9 mouse cellular contexts compared by ENCODE assay signal in genomic region chr4:106938506-106939222, GRCm38 (mm10). TPM values are rescaled to one million over a fixed set of nuclear protein-coding genes. Genes with fewer than 3 reads are reported as not detected.
A peak's percentile ranks its signal among the peaks of the same experiment; 100 is the strongest.
DNase-seq lines count a peak whose midpoint lies in the region; ATAC-seq lines count a peak whose summit lies in the region.
"Had no signal": no experiment of that assay in that cellular context is flagged by ENCODE, and none has a peak within 500 bp of the region (broad histone marks: within the 10 kb centered on the region; RNA-seq: fewer than 3 reads in every experiment).

No protein-coding gene starts in this region.

- no peak for DNase-seq in neural tube, embryonic 11.5 days (ENCODE audit: low spot score)
- no peak for DNase-seq in neural tube, embryonic 10.5 days (ENCODE audit: extremely low spot score, low spot score)
- no peak for DNase-seq in embryo, embryonic 9.5 days (ENCODE audit: extremely low spot score)

- H3K9me3 ChIP-seq in neural tube, embryonic 11.5 days (ENCODE audit: control insufficient read depth, low read length), result no peaks in the 10 kb centered on the region
- H3K9me3 ChIP-seq in forebrain, embryonic 15.5 days, result no peaks in the 10 kb centered on the region
- no peaks in the 10 kb centered on the region for H3K9me3 ChIP-seq in liver, embryonic 12.5 days (replicated peaks)
- no peaks in the 10 kb centered on the region for H3K9me3 ChIP-seq in stomach, embryonic 16.5 days (replicated peaks; ENCODE audit: control insufficient read depth, low read length)

- no peaks in the 10 kb centered on the region for H3K27me3 ChIP-seq in neural tube, embryonic 11.5 days (ENCODE audit: control insufficient read depth, insufficient read depth, low read length)
- no peaks in the 10 kb centered on the region for H3K27me3 ChIP-seq in forebrain, embryonic 15.5 days
- H3K27me3 ChIP-seq in liver, embryonic 12.5 days (replicated peaks), result no peaks in the 10 kb centered on the region
- H3K27me3 ChIP-seq in stomach, embryonic 16.5 days (ENCODE audit: control insufficient read depth, insufficient read depth, low read length), result no peaks in the 10 kb centered on the region

- H3K4me3 ChIP-seq in neural tube, embryonic 11.5 days (ENCODE audit: low read depth, low read length), result no peak overlapping the region
- H3K4me3 ChIP-seq in forebrain, embryonic 15.5 days, result no peak overlapping the region
- H3K4me3 ChIP-seq in liver, embryonic 12.5 days, result no peak overlapping the region
- H3K4me3 ChIP-seq in stomach, embryonic 16.5 days (replicated peaks; ENCODE audit: low read length), result no peak overlapping the region
- H3K4me3 ChIP-seq: myocyte had no signal

- ATAC-seq in neural tube, embryonic 11.5 days (ENCODE audit: insufficient read depth, low FRiP score, low TSS enrichment), result no peak
- ATAC-seq in forebrain, embryonic 15.5 days (replicated peaks), result no peak
- ATAC-seq in liver, embryonic 12.5 days, result no peak
- no peak for ATAC-seq in stomach, embryonic 16.5 days (ENCODE audit: insufficient read depth, low FRiP score)
- ATAC-seq in megakaryocyte progenitor cell, adult 5-6 weeks (replicated peaks; ENCODE audit: poor library complexity), result no peak
- ATAC-seq: inflammation-experienced regulatory T-cells, adult 6 months had no signal

- no peak overlapping the region for H3K9ac ChIP-seq in neural tube, embryonic 11.5 days (ENCODE audit: low read length)
- no peak overlapping the region for H3K9ac ChIP-seq in forebrain, embryonic 15.5 days (replicated peaks)
- H3K9ac ChIP-seq in liver, embryonic 12.5 days, result no peak overlapping the region
- H3K9ac ChIP-seq in stomach, embryonic 16.5 days (ENCODE audit: low read length), result no peak overlapping the region

- WGBS in neural tube, embryonic 11.5 days, result 50% methylated on average over 8 of the region's 8 CpGs
- WGBS in forebrain, embryonic 15.5 days, result 34% methylated on average over 8 of the region's 8 CpGs
- WGBS in liver, embryonic 12.5 days (ENCODE audit: insufficient replicate concordance), result 71% methylated on average over 8 of the region's 8 CpGs
- WGBS in stomach, embryonic 16.5 days, result 53% methylated on average over 8 of the region's 8 CpGs

- H3K4me2 ChIP-seq in neural tube, embryonic 11.5 days (ENCODE audit: low read depth), result 0 out of 2 replicates have a peak overlapping the region, but pooled peaks have one; percentile 5
- H3K4me2 ChIP-seq in forebrain, embryonic 15.5 days (replicated peaks), result peak overlapping the region; percentile 26
- H3K4me2 ChIP-seq in liver, embryonic 12.5 days, result peak overlapping the region; percentile 17
- H3K4me2 ChIP-seq in stomach, embryonic 16.5 days (ENCODE audit: low read depth, low read length), result no peak overlapping the region

- H3K4me1 ChIP-seq in neural tube, embryonic 11.5 days (ENCODE audit: control insufficient read depth, insufficient read depth, low read length), result peaks cover 84% of the 10 kb centered on the region
- peaks cover 98% of the 10 kb centered on the region for H3K4me1 ChIP-seq in forebrain, embryonic 15.5 days
- H3K4me1 ChIP-seq in liver, embryonic 12.5 days, result peaks cover 96% of the 10 kb centered on the region
- H3K4me1 ChIP-seq in stomach, embryonic 16.5 days (ENCODE audit: control insufficient read depth, insufficient read depth, low read length), result peaks cover 72% of the 10 kb centered on the region

- peak overlapping the region; percentile 83 for H3K27ac ChIP-seq in neural tube, embryonic 11.5 days (ENCODE audit: low read depth, low read length)
- H3K27ac ChIP-seq in forebrain, embryonic 15.5 days (replicated peaks), result peak overlapping the region; percentile 87
- H3K27ac ChIP-seq in liver, embryonic 12.5 days, result no peak overlapping the region; the same call in 1 of the 2 replicates
- peak overlapping the region; percentile 20; the same call in 1 of the 2 replicates for H3K27ac ChIP-seq in stomach, embryonic 16.5 days (ENCODE audit: low read length)

- H3K36me3 ChIP-seq in neural tube, embryonic 11.5 days (ENCODE audit: control insufficient read depth, insufficient read depth, low read length), result peaks cover 2% of the 10 kb centered on the region
- no peaks in the 10 kb centered on the region for H3K36me3 ChIP-seq in forebrain, embryonic 15.5 days
- H3K36me3 ChIP-seq in liver, embryonic 12.5 days, result peaks cover 88% of the 10 kb centered on the region
- H3K36me3 ChIP-seq in stomach, embryonic 16.5 days (ENCODE audit: control insufficient read depth, insufficient read depth, low read length), result no peaks in the 10 kb centered on the region

RNA-seq across cellular contexts. Expression of gene Ssbp3, which starts 28.2 kb away (rescaled TPM):
- polyA plus RNA-seq in neural tube, embryonic 11.5 days (2014; fragmentation: Nextera tagmentation; extraction: Ambion mirVana), result 142 and 145 TPM in 2 replicates
- polyA plus RNA-seq in forebrain, embryonic 15.5 days (2015; fragmentation: Nextera tagmentation; extraction: Ambion mirVana), result 198 and 201 TPM in 2 replicates
- 98.6 and 118 TPM in 2 replicates for polyA plus RNA-seq in liver, embryonic 12.5 days (2016; fragmentation: Nextera tagmentation; extraction: Ambion mirVana)
- polyA plus RNA-seq in stomach, embryonic 16.5 days (2015; fragmentation: Nextera tagmentation; extraction: Ambion mirVana), result 48.4 and 52.8 TPM in 2 replicates
- total RNA-seq in megakaryocyte progenitor cell, adult 5-6 weeks (2015), result 35.5 and 36.5 TPM in 2 replicates
- total RNA-seq in megakaryocyte progenitor cell, adult 5-6 weeks (2017), result 16.0 and 30.8 TPM in 2 replicates
